16 mouse cellular contexts compared by ENCODE assay signal in genomic region chr4:136964990-136965421, GRCm38 (mm10). TPM values are rescaled to one million over a fixed set of nuclear protein-coding genes. Genes with fewer than 3 reads are reported as not detected.
DNase-seq lines count a peak whose midpoint lies in the region; ATAC-seq lines count a peak whose summit lies in the region.
"Had no signal": no experiment of that assay in that cellular context is flagged by ENCODE, and none has a peak within 500 bp of the region (broad histone marks: within the 10 kb centered on the region; RNA-seq: fewer than 3 reads in every experiment).

No protein-coding gene starts in this region.

- H3K4me1 ChIP-seq in intestine, embryonic 14.5 days (replicated peaks; ENCODE audit: control insufficient read depth, insufficient read depth, low read length): peaks cover 31% of the 10 kb centered on the region
- peaks cover 27% of the 10 kb centered on the region for H3K4me1 ChIP-seq in intestine, embryonic 16.5 days (ENCODE audit: control insufficient read depth, insufficient read depth, low read length)
- H3K4me1 ChIP-seq in embryonic facial prominence, embryonic 10.5 days: peaks cover 88% of the 10 kb centered on the region
- H3K4me1 ChIP-seq in hindbrain, embryonic 12.5 days: peaks cover 76% of the 10 kb centered on the region
- peaks cover 79% of the 10 kb centered on the region for H3K4me1 ChIP-seq in midbrain, embryonic 12.5 days

- peak; percentile 72 for DNase-seq in intestine, embryonic 14.5 days (ENCODE audit: low spot score)
- peak; percentile 42 for DNase-seq in embryonic facial prominence, embryonic 10.5 days (ENCODE audit: low spot score)
- no peak for DNase-seq in cerebellum, adult 18-20 months
- DNase-seq in gastrocnemius, postnatal 4 days (ENCODE audit: low spot score in 2 of 2): no peak
- no peak for DNase-seq in adipocyte (ENCODE audit: low spot score)
- DNase-seq: heart, adult 18-20 months; heart, postnatal 10 days; kidney, adult 8-10 months; liver; right cerebral cortex, postnatal 14 days; thymus, postnatal 4 days had no signal

- H3K36me3 ChIP-seq in intestine, embryonic 14.5 days (ENCODE audit: control insufficient read depth, insufficient read depth, low read length): no peaks in the 10 kb centered on the region
- no peaks in the 10 kb centered on the region for H3K36me3 ChIP-seq in intestine, embryonic 16.5 days (ENCODE audit: control insufficient read depth, insufficient read depth, low read length)
- no peaks in the 10 kb centered on the region for H3K36me3 ChIP-seq in embryonic facial prominence, embryonic 10.5 days (replicated peaks)
- H3K36me3 ChIP-seq in hindbrain, embryonic 12.5 days: no peaks in the 10 kb centered on the region
- H3K36me3 ChIP-seq in midbrain, embryonic 12.5 days: no peaks in the 10 kb centered on the region

- H3K9ac ChIP-seq in intestine, embryonic 14.5 days (ENCODE audit: low read length): no peak overlapping the region
- H3K9ac ChIP-seq in intestine, embryonic 16.5 days (ENCODE audit: low read depth, low read length): no peak overlapping the region
- no peak overlapping the region for H3K9ac ChIP-seq in hindbrain, embryonic 12.5 days
- H3K9ac ChIP-seq in midbrain, embryonic 12.5 days (replicated peaks): no peak overlapping the region

- ATAC-seq in intestine, embryonic 14.5 days (replicated peaks; ENCODE audit: low FRiP score, low TSS enrichment, low read depth): peak; percentile 30; the same call in 1 of the 2 replicates
- no peak for ATAC-seq in intestine, embryonic 16.5 days
- peak; percentile 32; the same call in 1 of the 2 replicates for ATAC-seq in hindbrain, embryonic 12.5 days (ENCODE audit: low FRiP score)
- ATAC-seq in midbrain, embryonic 12.5 days (ENCODE audit: low FRiP score, low read depth): peak; percentile 80

- H3K4me3 ChIP-seq in intestine, embryonic 14.5 days (ENCODE audit: low read depth, low read length): no peak overlapping the region
- H3K4me3 ChIP-seq in intestine, embryonic 16.5 days (ENCODE audit: low read length): no peak overlapping the region
- no peak overlapping the region for H3K4me3 ChIP-seq in embryonic facial prominence, embryonic 10.5 days
- H3K4me3 ChIP-seq in hindbrain, embryonic 12.5 days: no peak overlapping the region
- no peak overlapping the region for H3K4me3 ChIP-seq in midbrain, embryonic 12.5 days

- no peak overlapping the region for H3K27ac ChIP-seq in intestine, embryonic 14.5 days (ENCODE audit: low read depth)
- H3K27ac ChIP-seq in intestine, embryonic 16.5 days (ENCODE audit: low read length): no peak overlapping the region
- no peak overlapping the region for H3K27ac ChIP-seq in embryonic facial prominence, embryonic 10.5 days (replicated peaks)
- no peak overlapping the region for H3K27ac ChIP-seq in hindbrain, embryonic 12.5 days
- H3K27ac ChIP-seq in midbrain, embryonic 12.5 days (replicated peaks): peak overlapping the region; percentile 62

- H3K9me3 ChIP-seq in intestine, embryonic 14.5 days (ENCODE audit: control insufficient read depth, low read length): no peaks in the 10 kb centered on the region
- H3K9me3 ChIP-seq in intestine, embryonic 16.5 days (ENCODE audit: control insufficient read depth, low read length): no peaks in the 10 kb centered on the region
- H3K9me3 ChIP-seq in embryonic facial prominence, embryonic 10.5 days: no peaks in the 10 kb centered on the region
- no peaks in the 10 kb centered on the region for H3K9me3 ChIP-seq in hindbrain, embryonic 12.5 days (replicated peaks)
- no peaks in the 10 kb centered on the region for H3K9me3 ChIP-seq in midbrain, embryonic 12.5 days

- 14% methylated on average over 15 of the region's 15 CpGs for WGBS in intestine, embryonic 14.5 days
- 20% methylated on average over 15 of the region's 15 CpGs for WGBS in intestine, embryonic 16.5 days
- 18% methylated on average over 15 of the region's 15 CpGs for WGBS in embryonic facial prominence, embryonic 10.5 days
- WGBS in hindbrain, embryonic 12.5 days: 25% methylated on average over 15 of the region's 15 CpGs
- WGBS in midbrain, embryonic 12.5 days: 13% methylated on average over 15 of the region's 15 CpGs

- H3K4me2 ChIP-seq in intestine, embryonic 14.5 days (ENCODE audit: low read length): no peak overlapping the region
- no peak overlapping the region for H3K4me2 ChIP-seq in intestine, embryonic 16.5 days (ENCODE audit: low read depth, low read length)
- H3K4me2 ChIP-seq in hindbrain, embryonic 12.5 days (replicated peaks): no peak overlapping the region
- H3K4me2 ChIP-seq in midbrain, embryonic 12.5 days (replicated peaks): 0 out of 2 replicates have a peak overlapping the region, but pooled peaks have one; percentile 12

- peaks cover 37% of the 10 kb centered on the region; the same call in 1 of the 2 replicates for H3K27me3 ChIP-seq in intestine, embryonic 14.5 days (replicated peaks; ENCODE audit: control insufficient read depth, insufficient read depth, low read length)
- H3K27me3 ChIP-seq in intestine, embryonic 16.5 days (replicated peaks; ENCODE audit: control insufficient read depth, insufficient read depth, low read length): peaks cover 24% of the 10 kb centered on the region
- H3K27me3 ChIP-seq in embryonic facial prominence, embryonic 10.5 days (replicated peaks; ENCODE audit: low read depth, poor library complexity, severe bottlenecking): peaks cover 98% of the 10 kb centered on the region
- peaks cover 84% of the 10 kb centered on the region for H3K27me3 ChIP-seq in hindbrain, embryonic 12.5 days
- peaks cover 95% of the 10 kb centered on the region for H3K27me3 ChIP-seq in midbrain, embryonic 12.5 days

RNA-seq across cellular contexts. Expression of gene Epha8, which starts 8.4 kb away (rescaled TPM):
- polyA plus RNA-seq in intestine, embryonic 14.5 days (2014; fragmentation: Nextera tagmentation; extraction: Ambion mirVana): 0.75 and 1.1 TPM in 2 replicates
- 0.33 and 0.54 TPM in 2 replicates for polyA plus RNA-seq in intestine, embryonic 16.5 days (2015; fragmentation: Nextera tagmentation; extraction: Ambion mirVana)
- 0.88 and 1.1 TPM in 2 replicates for polyA plus RNA-seq in embryonic facial prominence, embryonic 10.5 days (2016; fragmentation: Nextera tagmentation; extraction: Ambion mirVana)
- 2.2 and 2.8 TPM in 2 replicates for polyA plus RNA-seq in hindbrain, embryonic 12.5 days (2016; fragmentation: Nextera tagmentation; extraction: Ambion mirVana)
- 10.9 and 11.6 TPM in 2 replicates for polyA plus RNA-seq in midbrain, embryonic 12.5 days (2016; fragmentation: Nextera tagmentation; extraction: Ambion mirVana)
- under 1 TPM; 0.08 to 0.10 TPM for total RNA-seq in gastrocnemius, postnatal 4 days (2021)
- total RNA-seq: heart, postnatal 10 days; megakaryocyte progenitor cell, adult 5-6 weeks; neutrophil, adult 5-6 weeks had no signal

Comparison
In these comparisons a context has a peak if more than half of its experiments do, and no peak if none do; other contexts are left out.
1. DNase-seq: peak in intestine, embryonic 14.5 days (single experiment) and embryonic facial prominence, embryonic 10.5 days (single experiment); none in cerebellum, adult 18-20 months (0 of 2), gastrocnemius, postnatal 4 days (0 of 2) and adipocyte (single experiment).